Comparison of ENCODE assay signal across 8 mouse cellular contexts in the genomic region with DNA sequence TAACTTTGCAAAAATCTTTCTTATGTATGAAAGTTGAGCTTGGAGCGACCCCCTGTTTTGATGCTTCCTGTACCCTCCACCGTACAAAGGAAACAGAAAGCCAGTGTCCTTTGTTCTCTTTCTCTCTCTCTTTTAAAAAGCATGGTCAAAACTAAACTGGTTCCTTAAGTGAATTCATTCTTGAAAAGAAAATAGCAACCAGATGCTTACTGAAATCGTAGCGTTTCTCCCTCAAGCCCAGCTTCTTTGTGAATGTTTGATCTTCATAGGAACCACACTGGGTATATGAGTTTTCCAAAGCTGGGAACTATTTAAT. TPM values are rescaled to one million over a fixed set of nuclear protein-coding genes. Genes with fewer than 3 reads are reported as not detected.
DNase-seq lines count a peak whose midpoint lies in the region; ATAC-seq lines count a peak whose summit lies in the region.

No protein-coding gene starts in this region.

- 18% methylated on average over 4 of the region's 4 CpGs for WGBS in kidney, embryonic 16.5 days
- 11% methylated on average over 4 of the region's 4 CpGs for WGBS in embryonic facial prominence, embryonic 15.5 days
- WGBS in intestine, embryonic 15.5 days = 38% methylated on average over 4 of the region's 4 CpGs
- WGBS in midbrain, embryonic 16.5 days = 16% methylated on average over 4 of the region's 4 CpGs

- peak overlapping the region; percentile 32 for H3K4me3 ChIP-seq in kidney, embryonic 16.5 days (ENCODE audit: low read length)
- peak overlapping the region; percentile 28 for H3K4me3 ChIP-seq in embryonic facial prominence, embryonic 15.5 days (replicated peaks)
- H3K4me3 ChIP-seq in intestine, embryonic 15.5 days (replicated peaks) = no peak overlapping the region
- peak overlapping the region; percentile 9 for H3K4me3 ChIP-seq in midbrain, embryonic 16.5 days (ENCODE audit: low read depth, low read length)

- peak overlapping the region; percentile 56 for H3K4me2 ChIP-seq in kidney, embryonic 16.5 days (replicated peaks; ENCODE audit: low read depth, low read length)
- peak overlapping the region; percentile 41 for H3K4me2 ChIP-seq in embryonic facial prominence, embryonic 15.5 days (replicated peaks)
- H3K4me2 ChIP-seq in intestine, embryonic 15.5 days (replicated peaks) = peak overlapping the region; percentile 52
- H3K4me2 ChIP-seq in midbrain, embryonic 16.5 days (ENCODE audit: low read length) = peak overlapping the region; percentile 41

- peak overlapping the region; percentile 23; the same call in 1 of the 2 replicates for H3K9ac ChIP-seq in kidney, embryonic 16.5 days (replicated peaks; ENCODE audit: low read length)
- H3K9ac ChIP-seq in embryonic facial prominence, embryonic 15.5 days = no peak overlapping the region
- no peak overlapping the region for H3K9ac ChIP-seq in intestine, embryonic 15.5 days
- H3K9ac ChIP-seq in midbrain, embryonic 16.5 days (ENCODE audit: low read depth, low read length) = no peak overlapping the region

- 0 out of 2 replicates have a peak, but pooled peaks have one; percentile 36 for ATAC-seq in kidney, embryonic 16.5 days (ENCODE audit: low FRiP score, low TSS enrichment)
- no peak for ATAC-seq in embryonic facial prominence, embryonic 15.5 days (ENCODE audit: insufficient number of reproducible peaks, low FRiP score, low TSS enrichment, low read depth)
- ATAC-seq in intestine, embryonic 15.5 days = 0 out of 2 replicates have a peak, but pooled peaks have one; percentile 31
- 0 out of 2 replicates have a peak, but pooled peaks have one; percentile 28 for ATAC-seq in midbrain, embryonic 16.5 days

- H3K27me3 ChIP-seq in kidney, embryonic 16.5 days (ENCODE audit: insufficient read depth, low read length) = no peaks in the 10 kb centered on the region
- no peaks in the 10 kb centered on the region for H3K27me3 ChIP-seq in embryonic facial prominence, embryonic 15.5 days
- no peaks in the 10 kb centered on the region for H3K27me3 ChIP-seq in intestine, embryonic 15.5 days (replicated peaks)
- H3K27me3 ChIP-seq in midbrain, embryonic 16.5 days (ENCODE audit: control insufficient read depth, insufficient read depth, low read depth, low read length) = no peaks in the 10 kb centered on the region

- H3K36me3 ChIP-seq in kidney, embryonic 16.5 days (ENCODE audit: insufficient read depth, low read length) = no peaks in the 10 kb centered on the region
- no peaks in the 10 kb centered on the region for H3K36me3 ChIP-seq in embryonic facial prominence, embryonic 15.5 days
- no peaks in the 10 kb centered on the region for H3K36me3 ChIP-seq in intestine, embryonic 15.5 days
- no peaks in the 10 kb centered on the region for H3K36me3 ChIP-seq in midbrain, embryonic 16.5 days (ENCODE audit: control insufficient read depth, insufficient read depth, low read length)

- peaks cover 12% of the 10 kb centered on the region for H3K4me1 ChIP-seq in kidney, embryonic 16.5 days (ENCODE audit: insufficient read depth, low read length)
- H3K4me1 ChIP-seq in embryonic facial prominence, embryonic 15.5 days = peaks cover 12% of the 10 kb centered on the region
- 0 out of 2 replicates have a peak, but pooled peaks cover 3% of the 10 kb centered on the region for H3K4me1 ChIP-seq in intestine, embryonic 15.5 days (replicated peaks)
- H3K4me1 ChIP-seq in midbrain, embryonic 16.5 days (ENCODE audit: control insufficient read depth, insufficient read depth, low read length) = peaks cover 9% of the 10 kb centered on the region; the same call in 1 of the 2 replicates

- no peaks in the 10 kb centered on the region for H3K9me3 ChIP-seq in kidney, embryonic 16.5 days (ENCODE audit: low read length)
- no peaks in the 10 kb centered on the region for H3K9me3 ChIP-seq in embryonic facial prominence, embryonic 15.5 days (replicated peaks)
- H3K9me3 ChIP-seq in intestine, embryonic 15.5 days = no peaks in the 10 kb centered on the region
- no peaks in the 10 kb centered on the region for H3K9me3 ChIP-seq in midbrain, embryonic 16.5 days (replicated peaks; ENCODE audit: control insufficient read depth, low read length, poor library complexity, severe bottlenecking)

- H3K27ac ChIP-seq in kidney, embryonic 16.5 days (ENCODE audit: low read length) = peak overlapping the region; percentile 75
- peak overlapping the region; percentile 87 for H3K27ac ChIP-seq in embryonic facial prominence, embryonic 15.5 days (replicated peaks)
- H3K27ac ChIP-seq in intestine, embryonic 15.5 days = no peak overlapping the region
- H3K27ac ChIP-seq in midbrain, embryonic 16.5 days (ENCODE audit: low read length) = no peak overlapping the region

- DNase-seq in kidney, adult 9 months = no peak
- DNase-seq in layer of hippocampus, postnatal 36 days = no peak
- no peak for DNase-seq in layer of hippocampus, postnatal 10 days (ENCODE audit: low spot score in 2 of 2)
- DNase-seq in left cerebral cortex, adult 9 months (ENCODE audit: low spot score in 2 of 2) = no peak

RNA-seq across cellular contexts. Expression of a gene that starts 40.6 kb away (rescaled TPM):
- polyA plus RNA-seq in kidney, embryonic 16.5 days (2015; fragmentation: Nextera tagmentation; extraction: Ambion mirVana) = 35.4 and 42.6 TPM in 2 replicates
- 28.5 and 30.3 TPM in 2 replicates for polyA plus RNA-seq in embryonic facial prominence, embryonic 15.5 days (2015; fragmentation: Nextera tagmentation; extraction: Ambion mirVana)
- polyA plus RNA-seq in intestine, embryonic 15.5 days (2015; fragmentation: Nextera tagmentation; extraction: Ambion mirVana) = 19.5 and 20.7 TPM in 2 replicates
- 2.1 and 2.7 TPM in 2 replicates for polyA plus RNA-seq in midbrain, embryonic 16.5 days (2015; fragmentation: Nextera tagmentation; extraction: Ambion mirVana)
- 1 to 10 TPM; 1.7 to 2.1 TPM for total RNA-seq in layer of hippocampus, postnatal 36 days (2021)
- 1 to 10 TPM; 2.0 to 2.1 TPM for total RNA-seq in layer of hippocampus, postnatal 10 days (2021)

Comparison
In these comparisons a context has a peak if more than half of its experiments do, and no peak if none do; other contexts are left out.
1. H3K27ac ChIP-seq: peak in kidney, embryonic 16.5 days (single experiment) and embryonic facial prominence, embryonic 15.5 days (single experiment); none in intestine, embryonic 15.5 days (single experiment) and midbrain, embryonic 16.5 days (single experiment).
2. Peak in every context shown above with its lines, with median percentiles within 50 percentile points of each other: H3K4me2 ChIP-seq.